Mouse (Mus musculus) layer of hippocampus, adult 9-11 months (tissue): Measurements from ENCODE around the gene Tcte1.
A peak's percentile ranks its signal among the peaks of the same experiment; 100 is the strongest.

Experiments used
- DNase-seq: peaks from one replicate; pipeline ENCODE4 v3.0.0; 2022

Tcte1 gene

GRCm38 (mm10) chr17:45515806-45516205 lies 7.4 kb upstream of the Tcte1 start:
- no peak for DNase-seq

GRCm38 (mm10) chr17:45516488-45516887 lies 6.7 kb upstream of the Tcte1 start:
- DNase-seq: peak; percentile 56

- DNase-seq: no peak
These were observed 6.1 kb upstream of the Tcte1 start for GRCm38 (mm10) chr17:45517135-45517534.

GRCm38 (mm10) chr17:45517549-45518215 lies 5.6 kb upstream of the Tcte1 start:
- DNase-seq: no peak

GRCm38 (mm10) chr17:45518766-45519475 lies 4.3 kb upstream of the Tcte1 start:
- no peak for DNase-seq

- no peak for DNase-seq
These were observed 3.1 kb upstream of the Tcte1 start for GRCm38 (mm10) chr17:45520136-45520535.

- no peak for DNase-seq
These were observed 1.7 kb downstream of the Tcte1 start for GRCm38 (mm10) chr17:45524961-45525360.

GRCm38 (mm10) chr17:45526571-45526970 lies 3.3 kb downstream of the Tcte1 start:
- DNase-seq: no peak

- DNase-seq: peak; percentile 72
These were observed 7.1 kb downstream of the Tcte1 start for GRCm38 (mm10) chr17:45530346-45530782.

- DNase-seq: no peak
These were observed 9.7 kb downstream of the Tcte1 start for GRCm38 (mm10) chr17:45532896-45533295.

GRCm38 (mm10) chr17:45536264-45536663 lies 13.0 kb downstream of the Tcte1 start:
- no peak for DNase-seq

- no peak for DNase-seq
These were observed 15.2 kb downstream of the Tcte1 start for GRCm38 (mm10) chr17:45538394-45538793.

GRCm38 (mm10) chr17:45539664-45540063 lies 16.4 kb downstream of the Tcte1 start:
- no peak for DNase-seq

GRCm38 (mm10) chr17:45542129-45542528 lies 18.9 kb downstream of the Tcte1 start:
- no peak for DNase-seq

GRCm38 (mm10) chr17:45542705-45543104 lies 19.5 kb downstream of the Tcte1 start:
- no peak for DNase-seq

- DNase-seq: no peak
These were observed 19.9 kb downstream of the Tcte1 start for GRCm38 (mm10) chr17:45543115-45543514.

- DNase-seq: no peak
These were observed 21.0 kb downstream of the Tcte1 start for GRCm38 (mm10) chr17:45544001-45544872.

GRCm38 (mm10) chr17:45544873-45545277 lies 21.6 kb downstream of the Tcte1 start:
- DNase-seq: no peak

- no peak for DNase-seq
These were observed 22.2 kb downstream of the Tcte1 start for GRCm38 (mm10) chr17:45545278-45545961.

GRCm38 (mm10) chr17:45546941-45547340 lies 23.7 kb downstream of the Tcte1 start:
- DNase-seq: no peak

GRCm38 (mm10) chr17:45547461-45548190 lies 24.4 kb downstream of the Tcte1 start:
- no peak for DNase-seq
